Mouse (Mus musculus) heart, embryonic 16.5 days (tissue): ENCODE results near the gene Glb1. TPM values are rescaled to one million over a fixed set of nuclear protein-coding genes. Genes with fewer than 3 reads are reported as not detected.

Source experiments
- ATAC-seq: fragments of 200-750 bp; cut with Nextera tagmentation; replicated peaks from 2 replicates; pipeline ENCODE4 v1.8.0; 2017; ENCODE audit warnings: moderate number of reproducible peaks; ENCODE audit not compliant: insufficient read depth, low FRiP score; ENCODE audit errors: extremely low read depth
- H3K27ac ChIP-seq: fragments of 300-500 bp; sonication (generic); 2 replicates; pipeline ENCODE4 v1.5.1; 2014; ENCODE audit warnings: mild to moderate bottlenecking, low read length, control low read depth, moderate library complexity
- H3K27me3 ChIP-seq: fragments of 300-500 bp; sonication (generic); 2 replicates; pipeline ENCODE4 v1.6.1; 2014; ENCODE audit warnings: low read length, mixed read lengths; ENCODE audit not compliant: control insufficient read depth, insufficient read depth
- H3K36me3 ChIP-seq: fragments of 300-500 bp; sonication (generic); 2 replicates; pipeline ENCODE4 v1.6.1; 2014; ENCODE audit not compliant: control insufficient read depth, insufficient read depth
- H3K4me1 ChIP-seq: fragments of 300-500 bp; sonication (generic); 2 replicates; pipeline ENCODE4 v1.6.1; 2014; ENCODE audit warnings: low read length, mixed read lengths; ENCODE audit not compliant: control insufficient read depth, insufficient read depth
- H3K4me2 ChIP-seq: fragments of 300-500 bp; sonication (generic); 2 replicates; pipeline ENCODE4 v1.6.1; 2014; ENCODE audit warnings: low read depth, mild to moderate bottlenecking, control low read depth, low read length
- H3K4me3 ChIP-seq: fragments of 300-500 bp; sonication (generic); 2 replicates; pipeline ENCODE4 v1.5.1; 2014; ENCODE audit warnings: mild to moderate bottlenecking, control low read depth, low read length
- H3K9ac ChIP-seq: fragments of 300-500 bp; sonication (generic); 2 replicates; pipeline ENCODE4 v1.6.1; 2014; ENCODE audit warnings: low read length, control low read depth
- H3K9me3 ChIP-seq: fragments of 300-500 bp; sonication (generic); replicated peaks from 2 replicates; pipeline ENCODE4 v1.6.1; 2016; ENCODE audit warnings: low read length; ENCODE audit not compliant: control insufficient read depth
- WGBS: fragments of 180-500 bp; shearing (Covaris S2); extraction: QIAGEN DNeasy Blood & Tissue Kit; methylation state at CpG from one replicate; pipeline ENCODE4 v1.1.7; 2014; 5-methylcytosine and 5-hydroxymethylcytosine counted together
- polyA plus RNA-seq: library from polyadenylated mRNA; unstranded; fragments of >200 nt; fragmentation: Nextera tagmentation; extraction: Ambion mirVana; gene quantifications from 2 replicates; pipeline ENCODE4 v1.2.1, GENCODE M21; 2015

Gene Glb1
- polyA plus RNA-seq, 1 experiment from 2014 or later = 42.5 TPM

DNA sequence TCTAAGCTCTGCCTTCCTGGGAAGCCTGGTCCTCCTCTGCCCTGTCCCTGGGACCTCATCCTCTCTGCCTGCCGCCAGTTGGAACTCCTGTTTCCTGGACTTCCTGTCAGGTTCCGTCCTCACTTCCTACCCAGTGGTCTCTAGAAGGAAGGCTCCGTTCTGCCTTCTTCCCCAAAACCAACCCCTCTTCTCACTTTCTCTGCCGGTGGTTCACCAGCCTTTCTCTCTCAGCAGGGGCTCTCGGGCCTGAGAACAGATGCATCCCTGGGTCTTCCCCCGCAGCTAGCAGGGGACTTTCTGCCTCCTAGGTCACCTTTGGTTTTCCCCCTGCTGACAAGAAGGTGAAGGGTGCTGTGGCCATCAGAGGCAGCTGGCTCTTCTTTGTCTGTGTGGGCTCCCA is 64.6 kb downstream of the Glb1 start:
- H3K27me3 ChIP-seq = no peaks in the 10 kb centered on the region
- H3K9me3 ChIP-seq = peaks cover 3% of the 10 kb centered on the region; the same call in 1 of the 2 replicates
- no peak overlapping the region for H3K27ac ChIP-seq
- no peak overlapping the region for H3K4me3 ChIP-seq
- WGBS = 69% methylated on average over 6 of the region's 6 CpGs
- peaks cover 20% of the 10 kb centered on the region for H3K36me3 ChIP-seq
- H3K9ac ChIP-seq = no peak overlapping the region
- no peaks in the 10 kb centered on the region for H3K4me1 ChIP-seq
- H3K4me2 ChIP-seq = no peak overlapping the region
- no peak for ATAC-seq

DNA sequence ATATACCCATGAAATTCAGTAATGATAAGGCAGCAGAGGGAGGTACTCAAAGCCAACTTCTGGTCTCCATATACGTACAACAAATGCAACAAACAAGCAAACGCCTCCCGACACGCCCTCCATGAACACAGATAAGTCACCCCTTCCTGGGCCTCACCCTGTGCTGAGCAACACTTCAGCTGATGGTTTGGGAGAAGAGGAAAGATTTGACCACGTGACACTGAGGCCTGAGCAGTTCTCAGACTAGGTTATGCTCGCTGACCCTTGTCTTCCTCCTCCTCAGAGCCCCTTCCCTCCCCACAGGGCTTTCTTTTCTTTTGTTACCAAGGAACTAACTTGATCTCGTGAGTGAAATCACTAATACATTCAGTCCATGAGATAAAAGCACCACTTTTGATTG is 66.0 kb downstream of the Glb1 start:
- Histone ChIP-seq H3K36me3 (peaks cover 15% of the 10 kb centered on the region), H3K4me1 (no peaks in the 10 kb centered on the region), H3K9ac (no peak overlapping the region), H3K4me3 (no peak overlapping the region), H3K4me2 (no peak overlapping the region), H3K27me3 (no peaks in the 10 kb centered on the region), H3K9me3 (peaks cover 3% of the 10 kb centered on the region; the same call in 1 of the 2 replicates), H3K27ac (no peak overlapping the region)
- WGBS = 67% methylated on average over 7 of the region's 7 CpGs
- ATAC-seq = no peak

DNA sequence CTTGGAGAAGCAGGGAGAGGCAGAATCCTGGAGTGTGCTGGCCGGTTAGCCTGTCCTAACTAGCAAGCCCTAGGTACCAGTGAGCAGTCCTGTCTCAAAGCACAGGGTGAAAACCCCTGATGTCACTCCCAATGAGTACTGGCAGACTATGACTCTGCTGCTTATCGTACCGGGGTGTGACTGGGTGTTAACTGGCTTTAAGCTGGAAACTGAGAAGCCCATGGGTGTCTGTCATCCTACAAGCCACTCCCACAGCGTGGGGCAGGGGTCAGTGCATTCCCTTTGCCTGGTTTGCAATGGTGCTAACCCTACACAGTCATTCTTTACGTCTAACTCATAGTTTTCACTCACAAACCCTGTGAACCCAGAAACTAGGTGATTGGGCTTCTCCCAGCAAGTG is 67.3 kb downstream of the Glb1 start:
- Histone ChIP-seq H3K27ac (no peak overlapping the region), H3K4me2 (no peak overlapping the region), H3K36me3 (peaks cover 15% of the 10 kb centered on the region), H3K4me3 (no peak overlapping the region), H3K27me3 (no peaks in the 10 kb centered on the region), H3K9me3 (peaks cover 3% of the 10 kb centered on the region; the same call in 1 of the 2 replicates), H3K9ac (no peak overlapping the region), H3K4me1 (no peaks in the 10 kb centered on the region)
- WGBS = 70% methylated on average over 5 of the region's 5 CpGs
- no peak for ATAC-seq

DNA sequence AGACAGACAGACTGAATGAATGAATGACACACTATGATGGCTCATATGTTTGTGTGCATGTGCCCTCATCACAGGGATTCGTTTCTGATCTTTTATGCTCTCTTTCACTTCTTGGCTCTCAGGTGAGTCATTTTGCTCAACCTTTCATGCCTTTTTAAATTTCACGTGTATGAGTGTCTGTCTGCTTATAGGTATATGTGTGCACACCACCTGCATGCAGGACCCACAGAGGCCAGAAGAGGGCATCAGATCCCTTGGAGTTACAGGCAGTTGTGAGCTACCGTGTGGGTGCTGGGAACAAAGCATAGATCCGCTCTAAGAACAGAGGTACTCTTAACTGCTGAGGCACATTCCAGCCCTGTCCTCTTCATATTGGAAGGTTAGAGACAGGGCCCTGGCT is 67.8 kb downstream of the Glb1 start:
- Histone ChIP-seq H3K4me3 (no peak overlapping the region), H3K27me3 (no peaks in the 10 kb centered on the region), H3K4me1 (no peaks in the 10 kb centered on the region), H3K36me3 (peaks cover 15% of the 10 kb centered on the region), H3K9me3 (peaks cover 3% of the 10 kb centered on the region; the same call in 1 of the 2 replicates), H3K4me2 (no peak overlapping the region), H3K9ac (no peak overlapping the region), H3K27ac (no peak overlapping the region)
- ATAC-seq = no peak
- WGBS = 92% methylated on average over 4 of the region's 4 CpGs

DNA sequence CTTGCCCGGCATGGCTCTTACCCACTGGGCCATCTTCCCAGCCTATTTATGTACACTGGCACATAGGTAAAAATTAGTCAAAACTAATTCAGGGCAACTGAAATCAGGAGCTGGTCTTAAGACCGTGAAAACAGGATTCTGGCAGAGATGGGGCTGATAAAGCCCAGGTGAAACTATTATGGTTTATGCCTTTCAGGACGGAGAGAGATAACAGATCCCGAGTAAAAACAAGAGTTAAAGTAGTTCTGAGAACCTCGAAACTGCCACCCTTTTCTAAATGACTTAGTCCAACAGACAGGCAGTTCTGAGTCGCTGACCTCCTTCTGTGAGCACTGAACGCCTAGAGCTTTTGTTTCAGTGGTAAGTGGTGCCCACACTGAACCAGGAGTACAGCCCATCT is 71.0 kb downstream of the Glb1 start:
- no peak overlapping the region for H3K4me3 ChIP-seq
- WGBS = 83% methylated on average over 7 of the region's 7 CpGs
- H3K36me3 ChIP-seq = peaks cover 5% of the 10 kb centered on the region
- no peak overlapping the region for H3K4me2 ChIP-seq
- H3K27me3 ChIP-seq = no peaks in the 10 kb centered on the region
- H3K9me3 ChIP-seq = peaks cover 3% of the 10 kb centered on the region; the same call in 1 of the 2 replicates
- ATAC-seq = no peak
- H3K9ac ChIP-seq = no peak overlapping the region
- H3K4me1 ChIP-seq = no peaks in the 10 kb centered on the region
- no peak overlapping the region for H3K27ac ChIP-seq

DNA sequence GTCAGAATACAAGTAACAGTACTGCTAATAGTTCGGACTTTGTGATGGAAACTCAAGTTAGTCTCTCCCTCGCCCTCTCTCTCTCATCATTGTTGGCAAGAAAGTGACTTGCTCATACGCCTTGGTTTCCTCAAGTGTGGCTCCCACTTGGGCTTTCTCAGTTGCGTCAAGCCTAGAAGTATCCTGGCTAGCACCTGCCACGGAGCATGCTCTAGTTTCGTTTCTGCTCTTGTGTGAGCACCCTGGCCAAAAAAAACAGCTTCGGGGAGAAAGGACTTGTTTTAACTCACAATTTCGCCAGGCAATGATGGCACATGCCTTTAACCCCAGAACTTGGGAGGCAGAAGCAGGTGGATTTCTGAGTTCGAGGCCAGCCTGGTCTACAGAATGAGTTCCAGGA is 76.1 kb downstream of the Glb1 start:
- Histone ChIP-seq H3K36me3 (no peaks in the 10 kb centered on the region), H3K4me2 (no peak overlapping the region), H3K4me3 (no peak overlapping the region), H3K9ac (no peak overlapping the region), H3K27me3 (no peaks in the 10 kb centered on the region), H3K4me1 (no peaks in the 10 kb centered on the region), H3K27ac (no peak overlapping the region), H3K9me3 (no peaks in the 10 kb centered on the region)
- 89% methylated on average over 9 of the region's 9 CpGs for WGBS
- no peak for ATAC-seq

DNA sequence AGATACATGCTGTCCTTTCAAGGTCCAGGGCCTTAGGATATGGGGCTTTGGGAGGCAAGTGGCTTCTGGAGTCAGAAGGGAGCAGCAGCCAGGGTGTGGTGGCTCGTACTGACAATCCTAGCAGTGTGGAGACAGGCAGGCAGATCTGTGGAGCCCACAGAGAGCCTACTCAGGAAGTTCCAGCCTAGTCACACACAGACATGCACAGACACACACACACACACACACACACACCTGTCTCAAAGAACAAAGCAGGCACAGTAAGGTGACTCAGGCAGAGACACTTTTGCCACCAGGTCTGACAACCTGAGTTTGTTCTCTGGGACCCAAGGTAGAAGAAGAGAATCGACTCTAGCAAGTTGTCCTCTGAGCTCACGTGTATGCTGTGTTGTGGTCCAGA is 80.1 kb downstream of the Glb1 start:
- H3K4me1 ChIP-seq = no peaks in the 10 kb centered on the region
- H3K9me3 ChIP-seq = no peaks in the 10 kb centered on the region
- H3K4me2 ChIP-seq = no peak overlapping the region
- 75% methylated on average over 3 of the region's 3 CpGs for WGBS
- H3K4me3 ChIP-seq = no peak overlapping the region
- no peak overlapping the region for H3K9ac ChIP-seq
- ATAC-seq = no peak
- H3K27me3 ChIP-seq = no peaks in the 10 kb centered on the region
- no peak overlapping the region for H3K27ac ChIP-seq
- no peaks in the 10 kb centered on the region for H3K36me3 ChIP-seq

DNA sequence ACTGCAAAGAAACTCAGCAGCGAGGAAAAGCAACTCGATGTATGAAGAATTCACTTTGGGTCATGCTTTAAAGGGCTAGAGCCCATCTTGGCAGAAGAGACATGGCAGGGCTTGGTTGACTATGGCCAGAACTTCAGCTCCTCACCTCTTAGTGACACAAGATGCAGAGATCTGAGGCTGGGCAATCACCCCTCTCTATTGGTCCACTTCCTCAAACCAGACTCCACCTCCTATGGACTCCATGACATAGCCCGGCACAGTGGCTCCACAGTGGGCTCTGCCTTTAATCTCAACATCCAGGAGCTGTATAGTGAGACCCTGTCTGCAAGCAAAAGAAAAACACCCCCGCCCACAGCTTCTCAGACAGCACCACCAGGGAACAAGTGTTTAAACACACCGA is 83.9 kb downstream of the Glb1 start:
- Histone ChIP-seq H3K9me3 (no peaks in the 10 kb centered on the region), H3K27ac (no peak overlapping the region), H3K4me1 (no peaks in the 10 kb centered on the region), H3K4me3 (no peak overlapping the region), H3K36me3 (no peaks in the 10 kb centered on the region), H3K27me3 (no peaks in the 10 kb centered on the region), H3K4me2 (no peak overlapping the region), H3K9ac (no peak overlapping the region)
- 75% methylated on average over 5 of the region's 5 CpGs for WGBS
- ATAC-seq = no peak

DNA sequence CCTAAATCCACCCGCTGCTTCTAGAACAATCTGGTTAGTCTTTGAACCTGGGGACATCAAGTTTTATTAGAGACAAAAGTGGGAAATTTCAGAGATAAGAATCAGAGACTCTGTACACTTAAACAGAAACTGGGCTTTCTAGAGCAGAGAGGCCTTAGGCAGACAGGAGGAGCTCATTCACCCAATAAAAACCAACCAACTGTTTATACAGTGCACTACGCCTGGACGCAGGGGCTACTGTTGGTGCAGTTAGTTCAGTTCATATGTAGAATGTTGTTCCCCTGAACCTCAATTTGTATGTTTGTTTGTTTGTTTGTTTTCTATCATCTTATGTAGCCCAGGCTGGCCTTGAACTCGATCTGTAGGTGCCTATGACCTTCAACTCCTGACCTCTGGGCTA is 85.9 kb downstream of the Glb1 start:
- Histone ChIP-seq H3K36me3 (no peaks in the 10 kb centered on the region), H3K9ac (no peak overlapping the region), H3K4me2 (no peak overlapping the region), H3K27me3 (no peaks in the 10 kb centered on the region), H3K9me3 (no peaks in the 10 kb centered on the region), H3K4me1 (no peaks in the 10 kb centered on the region), H3K27ac (no peak overlapping the region), H3K4me3 (no peak overlapping the region)
- no peak for ATAC-seq
- WGBS = 77% methylated on average over 4 of the region's 4 CpGs
